Mouse (Mus musculus) lung, postnatal 25 days (tissue): ENCODE measurements around the gene Commd6.
"Not testable (repeated sequence)": the region's sequence is repeated elsewhere in the genome, so short reads cannot be mapped to it uniquely, and the experiment has no call there.

Experiments used
- DNase-seq: peaks from one replicate; pipeline ENCODE4 v3.0.0; 2022; ENCODE audit warnings: low spot score

The Commd6 gene

GRCm38 (mm10) chr14:101608519-101609368, 31.7 kb downstream of the Commd6 start, which contains the start of gene Tbc1d4:
Gene Tbc1d4 (minus strand): TSS chr14:101609191.
- DNase-seq: peak; percentile 88

GRCm38 (mm10) chr14:101607631-101608518, 32.6 kb downstream of the Commd6 start:
- peak; percentile 4 for DNase-seq

- DNase-seq: no peak
Measured at GRCm38 (mm10) chr14:101605843-101606242, 34.6 kb downstream of the Commd6 start.

- DNase-seq: no peak
Measured at GRCm38 (mm10) chr14:101602851-101603250, 37.6 kb downstream of the Commd6 start.

GRCm38 (mm10) chr14:101597096-101597715, 43.3 kb downstream of the Commd6 start:
- no peak for DNase-seq

GRCm38 (mm10) chr14:101596691-101597090, 43.8 kb downstream of the Commd6 start:
- no peak for DNase-seq

- DNase-seq: no peak
Measured at GRCm38 (mm10) chr14:101595301-101596080, 45.0 kb downstream of the Commd6 start.

GRCm38 (mm10) chr14:101594001-101594400, 46.5 kb downstream of the Commd6 start:
- DNase-seq: no peak

GRCm38 (mm10) chr14:101593340-101593739, 47.1 kb downstream of the Commd6 start:
- DNase-seq: no peak

GRCm38 (mm10) chr14:101591101-101591500, 49.4 kb downstream of the Commd6 start:
- no peak for DNase-seq

- DNase-seq: not testable (repeated sequence)
Measured at GRCm38 (mm10) chr14:101588209-101588991, 52.1 kb downstream of the Commd6 start.

- DNase-seq: not testable (repeated sequence)
Measured at GRCm38 (mm10) chr14:101587366-101588040, 53.0 kb downstream of the Commd6 start.

- DNase-seq: no peak
Measured at GRCm38 (mm10) chr14:101586096-101586495, 54.4 kb downstream of the Commd6 start.
